Mouse (Mus musculus) ES-Bruce4 (cell line): ENCODE data around the gene Vmn1r223.
"Not testable (repeated sequence)": the region's sequence is repeated elsewhere in the genome, so short reads cannot be mapped to it uniquely, and the experiment has no call there.

ENCODE experiments used
- CTCF ChIP-seq: IDR thresholded peaks from one replicate; pipeline ENCODE4 v1.8.1; 2011; ENCODE audit warnings: low read depth, low read length
- POLR2A ChIP-seq: IDR thresholded peaks from one replicate; pipeline ENCODE4 v1.8.1; 2011; ENCODE audit warnings: low read length; ENCODE audit not compliant: insufficient read depth

GRCm38 (mm10) chr13:23268606-23269005 lies 21.7 kb downstream of the Vmn1r223 start:
- not testable (repeated sequence) for TF ChIP-seq CTCF, POLR2A
